8 mouse cellular contexts compared by ENCODE assay signal in genomic region chr11:60931282-60931868, GRCm38 (mm10). TPM values are rescaled to one million over a fixed set of nuclear protein-coding genes. Genes with fewer than 3 reads are reported as not detected.
DNase-seq lines count a peak whose midpoint lies in the region; ATAC-seq and TF ChIP-seq lines count a peak whose summit lies in the region.

No protein-coding gene starts in this region.

- peak; percentile 30 for DNase-seq in gastrocnemius, adult 18-20 months (ENCODE audit: low spot score)
- DNase-seq in gastrocnemius, adult 8-10 months (ENCODE audit: low spot score in 2 of 2) = no peak
- no peak for DNase-seq in CH12.LX (ENCODE audit: extremely low read depth)
- DNase-seq in spleen, postnatal 36 days (ENCODE audit: low spot score in 2 of 2) = no peak

- peak overlapping the region; percentile 58 for H3K4me2 ChIP-seq in CH12.LX (ENCODE audit: insufficient read depth, low read depth, poor library complexity, severe bottlenecking)
- H3K4me2 ChIP-seq in forebrain, embryonic 15.5 days (replicated peaks) = peak overlapping the region; percentile 74
- peak overlapping the region; percentile 79 for H3K4me2 ChIP-seq in limb, embryonic 15.5 days
- peak overlapping the region; percentile 80 for H3K4me2 ChIP-seq in stomach, embryonic 14.5 days (replicated peaks; ENCODE audit: low read depth, low read length)

- peaks cover 25 to 75% of the 10 kb centered on the region in 2 experiments for H3K4me1 ChIP-seq in CH12.LX (ENCODE audit: control insufficient read depth in 1 of 2, insufficient read depth in 2 of 2)
- H3K4me1 ChIP-seq in forebrain, embryonic 15.5 days = peaks cover 35% of the 10 kb centered on the region
- H3K4me1 ChIP-seq in limb, embryonic 15.5 days = peaks cover 52% of the 10 kb centered on the region
- H3K4me1 ChIP-seq in stomach, embryonic 14.5 days (ENCODE audit: control insufficient read depth, insufficient read depth, low read length) = peaks cover 34% of the 10 kb centered on the region

- no peak for TF ChIP-seq EP300 in CH12.LX (IDR thresholded peaks at IDR 0.05; ENCODE audit: low read length)

- 2% methylated on average over 30 of the region's 30 CpGs for WGBS in forebrain, embryonic 15.5 days
- 2% methylated on average over 30 of the region's 30 CpGs for WGBS in limb, embryonic 15.5 days
- WGBS in stomach, embryonic 14.5 days = 1% methylated on average over 30 of the region's 30 CpGs

- dilution Hi-C loops in CH12.LX (cut with MboI; ENCODE audit: extremely low pct_ligation_motif_present, extremely low pct_unique_long_range_greater_than_20kb, low sequenced_read_pairs) = no loop called here

- no peak for TF ChIP-seq POLR2A in CH12.LX (IDR thresholded peaks at IDR 0.05; ENCODE audit: low read depth, low read length)

- peaks cover 2 to 34% of the 10 kb centered on the region in 2 experiments for H3K36me3 ChIP-seq in CH12.LX (replicated peaks in 1 of 2; ENCODE audit: control insufficient read depth in 1 of 2, insufficient read depth in 1 of 2, low read length in 1 of 2)
- H3K36me3 ChIP-seq in forebrain, embryonic 15.5 days = no peaks in the 10 kb centered on the region
- H3K36me3 ChIP-seq in limb, embryonic 15.5 days = peaks cover 4% of the 10 kb centered on the region
- no peaks in the 10 kb centered on the region for H3K36me3 ChIP-seq in stomach, embryonic 14.5 days (ENCODE audit: control insufficient read depth, insufficient read depth, low read length)

- ATAC-seq in forebrain, embryonic 15.5 days (replicated peaks) = no peak
- peak; percentile 33 for ATAC-seq in limb, embryonic 15.5 days (ENCODE audit: insufficient number of reproducible peaks, low FRiP score, low TSS enrichment, low read depth)
- ATAC-seq in stomach, embryonic 14.5 days (ENCODE audit: insufficient number of reproducible peaks, insufficient read depth, low FRiP score, low read depth) = peak; percentile 25; the same call in 1 of the 2 replicates
- no peak for ATAC-seq in megakaryocyte-erythroid progenitor cell, adult 5-6 weeks (replicated peaks; ENCODE audit: low FRiP score, low TSS enrichment, poor library complexity, severe bottlenecking)

- TF ChIP-seq RAD21 in CH12.LX (IDR thresholded peaks at IDR 0.05; ENCODE audit: low read depth, low read length) = no peak

- in situ Hi-C loops in CH12.LX (cut with MboI; ENCODE audit: low pct_ligation_motif_present, low pct_unique_long_range_greater_than_20kb, low sequenced_read_pairs) = loop anchor here (10.0 kb wide), 1 partner anchor 113 kb away; no protein-coding TSS in a partner anchor

- no peaks in the 10 kb centered on the region for H3K27me3 ChIP-seq in CH12.LX (replicated peaks)
- H3K27me3 ChIP-seq in forebrain, embryonic 15.5 days = no peaks in the 10 kb centered on the region
- no peaks in the 10 kb centered on the region for H3K27me3 ChIP-seq in limb, embryonic 15.5 days
- no peaks in the 10 kb centered on the region for H3K27me3 ChIP-seq in stomach, embryonic 14.5 days (ENCODE audit: control insufficient read depth, insufficient read depth, low read length)

- peak overlapping the region; percentile 77 to 87 (median 79) for H3K4me3 ChIP-seq in CH12.LX (replicated peaks in 1 of 3; ENCODE audit: low read depth in 2 of 3, low read length in 2 of 3, poor library complexity in 1 of 3)
- peak overlapping the region; percentile 88 for H3K4me3 ChIP-seq in forebrain, embryonic 15.5 days
- H3K4me3 ChIP-seq in limb, embryonic 15.5 days = peak overlapping the region; percentile 78
- peak overlapping the region; percentile 76 for H3K4me3 ChIP-seq in stomach, embryonic 14.5 days (ENCODE audit: low read depth, low read length)

- H3K9ac ChIP-seq in CH12.LX (ENCODE audit: insufficient read depth, low read depth) = peak overlapping the region; percentile 54
- H3K9ac ChIP-seq in forebrain, embryonic 15.5 days (replicated peaks) = peak overlapping the region; percentile 59
- H3K9ac ChIP-seq in limb, embryonic 15.5 days = peak overlapping the region; percentile 39
- H3K9ac ChIP-seq in stomach, embryonic 14.5 days (replicated peaks; ENCODE audit: low read depth, low read length) = peak overlapping the region; percentile 28; the same call in 1 of the 2 replicates

- H3K9me3 ChIP-seq in CH12.LX (replicated peaks; ENCODE audit: low read length) = no peaks in the 10 kb centered on the region
- no peaks in the 10 kb centered on the region for H3K9me3 ChIP-seq in forebrain, embryonic 15.5 days
- no peaks in the 10 kb centered on the region for H3K9me3 ChIP-seq in limb, embryonic 15.5 days
- H3K9me3 ChIP-seq in stomach, embryonic 14.5 days (ENCODE audit: control insufficient read depth, low read depth, low read length) = no peaks in the 10 kb centered on the region

- TF ChIP-seq CTCF in CH12.LX (conservative IDR thresholded peaks at IDR 0.05 in 1 of 2, IDR thresholded peaks at IDR 0.05 in 1 of 2; ENCODE audit: low read depth in 2 of 2, low read length in 2 of 2) = no peak

- no peak overlapping the region for H3K27ac ChIP-seq in CH12.LX (ENCODE audit: insufficient read depth, low read depth)
- H3K27ac ChIP-seq in forebrain, embryonic 15.5 days (replicated peaks) = no peak overlapping the region
- no peak overlapping the region for H3K27ac ChIP-seq in limb, embryonic 15.5 days
- no peak overlapping the region for H3K27ac ChIP-seq in stomach, embryonic 14.5 days (ENCODE audit: low read length)

- peaks cover 21% of the 10 kb centered on the region for H3K79me2 ChIP-seq in CH12.LX (replicated peaks; ENCODE audit: control insufficient read depth, extremely low read depth, insufficient read depth, poor library complexity, severe bottlenecking)

TF ChIP-seq in CH12.LX, 34 proteins besides CTCF, POLR2A, EP300 and RAD21 (continues in another document):
- TF ChIP-seq MXI1 (IDR thresholded peaks at IDR 0.05; ENCODE audit: low read depth, low read length) (peak; percentile 87), ZC3H11A (IDR thresholded peaks at IDR 0.05; ENCODE audit: low read depth, low read length) (no peak), RCOR1 (conservative IDR thresholded peaks at IDR 0.05; ENCODE audit: low read depth, low read length) (no peak), TCF12 (IDR thresholded peaks at IDR 0.05; ENCODE audit: low read depth, low read length) (no peak), USF2 (conservative IDR thresholded peaks at IDR 0.05; ENCODE audit: low read depth, low read length) (no peak), MAX (IDR thresholded peaks at IDR 0.05; ENCODE audit: low read length) (peak; percentile 56; the same call in 1 of the 2 replicates), HCFC1 (IDR thresholded peaks at IDR 0.05; ENCODE audit: low read depth, low read length) (no peak), SIN3A (IDR thresholded peaks at IDR 0.05; ENCODE audit: low read length) (no peak), E2F4 (IDR thresholded peaks at IDR 0.05; ENCODE audit: insufficient replicate concordance, low read depth, low read length) (no peak), ELF1 (IDR thresholded peaks at IDR 0.05; ENCODE audit: low read depth, low read length) (no peak), NRF1 (IDR thresholded peaks at IDR 0.05; ENCODE audit: low read depth, low read length) (no peak), SMC3 (IDR thresholded peaks at IDR 0.05; ENCODE audit: low read depth, low read length) (no peak), MYC (IDR thresholded peaks at IDR 0.05; ENCODE audit: low read depth, low read length) (no peak; the same call in 1 of the 2 replicates), GABPA (IDR thresholded peaks at IDR 0.05; ENCODE audit: insufficient replicate concordance, low read depth, low read length) (no peak), JUN (IDR thresholded peaks at IDR 0.05; ENCODE audit: insufficient read depth, low read depth, low read length) (no peak), ETS1 (conservative IDR thresholded peaks at IDR 0.05; ENCODE audit: low read depth, low read length) (no peak)

RNA-seq across cellular contexts. Expression of gene Map2k3, which starts 0.5 kb away (rescaled TPM):
- total RNA-seq in gastrocnemius, adult 18-20 months (2021) = 100 to 1,000 TPM; 105 to 173 TPM
- 100 to 1,000 TPM; 117 to 122 (median 119) TPM for total RNA-seq in gastrocnemius, adult 8-10 months (2022)
- total RNA-seq in CH12.LX (2012; rRNA removed) (35.2 and 35.5 TPM in 2 replicates), CH12.LX (2014; rRNA removed) (11.2 and 13.7 TPM in 2 replicates)
- 87.6 and 92.5 TPM in 2 replicates for polyA plus RNA-seq in CH12.LX (2012; ENCODE audit: insufficient read length, low read depth)
- 31.6 and 32.0 TPM in 2 replicates for polyA plus RNA-seq in forebrain, embryonic 15.5 days (2015; fragmentation: Nextera tagmentation; extraction: Ambion mirVana)
- 102 and 114 TPM in 2 replicates for polyA plus RNA-seq in limb, embryonic 15.5 days (2015; fragmentation: Nextera tagmentation; extraction: Ambion mirVana)
- 79.7 and 80.0 TPM in 2 replicates for polyA plus RNA-seq in stomach, embryonic 14.5 days (2014; fragmentation: Nextera tagmentation; extraction: Ambion mirVana)
- total RNA-seq in megakaryocyte-erythroid progenitor cell, adult 5-6 weeks (2014; fragmentation: Nextera tagmentation) = 46.0 and 52.1 TPM in 2 replicates
- 13.5 and 19.1 TPM in 2 replicates for total RNA-seq in megakaryocyte-erythroid progenitor cell, adult 5-6 weeks (2017)

RNA-seq across cellular contexts. Expression of gene Natd1, which starts 16.8 kb away (rescaled TPM):
- total RNA-seq in gastrocnemius, adult 18-20 months (2021) = 10 to 100 TPM in 1 of 2 experiments, 1 to 10 TPM in 1; 8.2 to 10.3 TPM
- total RNA-seq in gastrocnemius, adult 8-10 months (2022) = 1 to 10 TPM; 6.5 to 9.2 (median 7.3) TPM
- total RNA-seq in CH12.LX (2012; rRNA removed) (3.1 and 5.0 TPM in 2 replicates), CH12.LX (2014; rRNA removed) (1.9 and 2.1 TPM in 2 replicates)
- 4.3 and 5.2 TPM in 2 replicates for polyA plus RNA-seq in CH12.LX (2012; ENCODE audit: insufficient read length, low read depth)
- polyA plus RNA-seq in forebrain, embryonic 15.5 days (2015; fragmentation: Nextera tagmentation; extraction: Ambion mirVana) = 34.5 and 38.0 TPM in 2 replicates
- polyA plus RNA-seq in limb, embryonic 15.5 days (2015; fragmentation: Nextera tagmentation; extraction: Ambion mirVana) = 18.2 and 18.7 TPM in 2 replicates
- 14.7 and 16.7 TPM in 2 replicates for polyA plus RNA-seq in stomach, embryonic 14.5 days (2014; fragmentation: Nextera tagmentation; extraction: Ambion mirVana)
- 5.8 and 9.2 TPM in 2 replicates for total RNA-seq in megakaryocyte-erythroid progenitor cell, adult 5-6 weeks (2014; fragmentation: Nextera tagmentation)
- total RNA-seq in megakaryocyte-erythroid progenitor cell, adult 5-6 weeks (2017) = 1.4 and 2.2 TPM in 2 replicates

RNA-seq across cellular contexts. Expression of gene Tmem11, which starts 52.3 kb away (rescaled TPM):
- 10 to 100 TPM; 41.0 to 42.9 TPM for total RNA-seq in gastrocnemius, adult 18-20 months (2021)
- total RNA-seq in gastrocnemius, adult 8-10 months (2022) = 10 to 100 TPM; 37.2 to 44.1 (median 43.5) TPM
- total RNA-seq in CH12.LX (2012; rRNA removed) (83.0 and 83.6 TPM in 2 replicates), CH12.LX (2014; rRNA removed) (62.8 and 71.1 TPM in 2 replicates)
- 112 and 117 TPM in 2 replicates for polyA plus RNA-seq in CH12.LX (2012; ENCODE audit: insufficient read length, low read depth)
- 54.6 and 60.8 TPM in 2 replicates for polyA plus RNA-seq in forebrain, embryonic 15.5 days (2015; fragmentation: Nextera tagmentation; extraction: Ambion mirVana)
- 61.5 and 70.9 TPM in 2 replicates for polyA plus RNA-seq in limb, embryonic 15.5 days (2015; fragmentation: Nextera tagmentation; extraction: Ambion mirVana)
- 65.0 and 74.9 TPM in 2 replicates for polyA plus RNA-seq in stomach, embryonic 14.5 days (2014; fragmentation: Nextera tagmentation; extraction: Ambion mirVana)
- total RNA-seq in megakaryocyte-erythroid progenitor cell, adult 5-6 weeks (2014; fragmentation: Nextera tagmentation) = 33.3 and 41.4 TPM in 2 replicates
- total RNA-seq in megakaryocyte-erythroid progenitor cell, adult 5-6 weeks (2017) = 78.6 and 101 TPM in 2 replicates

Comparison
In these comparisons a context has a peak if more than half of its experiments do, and no peak if none do; other contexts are left out.
1. ATAC-seq: peak in limb, embryonic 15.5 days (single experiment) and stomach, embryonic 14.5 days (single experiment); none in forebrain, embryonic 15.5 days (single experiment) and megakaryocyte-erythroid progenitor cell, adult 5-6 weeks (single experiment).
2. Peak in every context shown above with its lines, with median percentiles within 50 percentile points of each other: H3K4me2 ChIP-seq, H3K4me3 ChIP-seq and H3K9ac ChIP-seq.